Mouse (Mus musculus): ENCODE measurements at regions not wholly inside any gene's neighbourhood (a gene's known extent, or its start where the extent isn't known, plus 50 kb on each side); places are given as distances from the start of the nearest gene placed in this dataset.

DNA sequence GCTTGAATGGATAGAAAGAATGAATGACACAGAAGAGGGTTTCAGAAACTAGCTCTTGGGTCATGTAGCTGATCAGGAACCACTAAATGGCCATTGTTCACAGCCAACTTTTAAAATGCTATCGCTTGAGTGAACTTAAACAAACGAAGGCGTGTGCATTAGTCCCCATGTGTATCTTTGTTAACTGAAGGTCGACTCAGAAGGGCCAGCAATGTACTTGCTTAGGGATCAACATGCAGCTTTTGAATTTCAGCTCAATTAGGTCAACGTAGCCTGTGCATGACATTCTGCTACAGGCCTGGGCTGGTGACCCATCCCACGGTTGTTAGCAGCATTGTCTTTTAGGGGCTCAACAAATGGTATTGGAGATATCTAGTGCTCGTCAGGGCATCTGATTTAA, 127.1 kb upstream of the Pik3r1 start:
- no peaks in the 10 kb centered on the region for H3K36me3 ChIP-seq (ENCODE audit: control insufficient read depth, insufficient read depth, low read length)
- no peak for DNase-seq
- no peaks in the 10 kb centered on the region for H3K27me3 ChIP-seq (ENCODE audit: control insufficient read depth, insufficient read depth, low read length)
- no peak for TF ChIP-seq POLR2A (IDR thresholded peaks at IDR 0.05; ENCODE audit: control insufficient read depth, extremely low read depth, insufficient read depth, low read length, poor library complexity)
- TF ChIP-seq CTCF (IDR thresholded peaks at IDR 0.05; ENCODE audit: borderline replicate concordance, control insufficient read depth, extremely low read depth, insufficient read depth, low read length, poor library complexity) = no peak
- no peaks in the 10 kb centered on the region for H3K4me1 ChIP-seq (replicated peaks; ENCODE audit: control insufficient read depth, insufficient read depth, low read length)
- H3K4me3 ChIP-seq (ENCODE audit: control insufficient read depth, insufficient read depth, low read length) = no peak overlapping the region
- H3K27ac ChIP-seq (ENCODE audit: control insufficient read depth, insufficient read depth, low read length) = no peak overlapping the region
- 97% methylated on average over 7 of the region's 7 CpGs for WGBS

GRCm38 (mm10) chr13:101895686-101896085, 127.7 kb upstream of the Pik3r1 start:
- Histone ChIP-seq H3K27ac (ENCODE audit: control insufficient read depth, insufficient read depth, low read length) (no peak overlapping the region), H3K4me1 (replicated peaks; ENCODE audit: control insufficient read depth, insufficient read depth, low read length) (no peaks in the 10 kb centered on the region), H3K27me3 (ENCODE audit: control insufficient read depth, insufficient read depth, low read length) (no peaks in the 10 kb centered on the region), H3K36me3 (ENCODE audit: control insufficient read depth, insufficient read depth, low read length) (no peaks in the 10 kb centered on the region), H3K4me3 (ENCODE audit: control insufficient read depth, insufficient read depth, low read length) (no peak overlapping the region)
- no peak for DNase-seq
- TF ChIP-seq POLR2A (IDR thresholded peaks at IDR 0.05; ENCODE audit: control insufficient read depth, extremely low read depth, insufficient read depth, low read length, poor library complexity) = no peak
- TF ChIP-seq CTCF (IDR thresholded peaks at IDR 0.05; ENCODE audit: borderline replicate concordance, control insufficient read depth, extremely low read depth, insufficient read depth, low read length, poor library complexity) = no peak
- WGBS = 95% methylated on average over 4 of the region's 4 CpGs

DNA sequence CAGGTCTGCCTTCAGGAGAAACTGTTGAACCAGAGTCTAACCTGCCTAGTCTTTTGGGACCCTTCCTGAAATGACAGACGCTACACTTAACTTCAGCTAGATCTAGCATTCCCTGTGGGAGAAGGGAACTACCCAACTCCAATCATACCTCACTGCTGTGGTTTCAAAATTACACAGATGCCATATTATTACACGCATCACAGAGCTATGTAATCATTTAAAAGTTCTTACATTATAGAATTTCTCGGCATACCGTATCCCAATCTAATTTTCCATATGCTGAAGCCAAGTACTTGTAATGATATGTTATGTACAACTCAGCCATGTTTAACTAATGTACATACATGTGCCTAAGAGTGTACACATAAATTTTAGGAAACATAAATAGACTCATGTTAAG, 128.9 kb upstream of the Pik3r1 start:
- H3K36me3 ChIP-seq (ENCODE audit: control insufficient read depth, insufficient read depth, low read length) = no peaks in the 10 kb centered on the region
- no peak overlapping the region for H3K27ac ChIP-seq (ENCODE audit: control insufficient read depth, insufficient read depth, low read length)
- TF ChIP-seq POLR2A (IDR thresholded peaks at IDR 0.05; ENCODE audit: control insufficient read depth, extremely low read depth, insufficient read depth, low read length, poor library complexity) = no peak
- no peak for TF ChIP-seq CTCF (IDR thresholded peaks at IDR 0.05; ENCODE audit: borderline replicate concordance, control insufficient read depth, extremely low read depth, insufficient read depth, low read length, poor library complexity)
- DNase-seq = no peak
- no peak overlapping the region for H3K4me3 ChIP-seq (ENCODE audit: control insufficient read depth, insufficient read depth, low read length)
- WGBS = 98% methylated on average over 4 of the region's 4 CpGs
- no peaks in the 10 kb centered on the region for H3K27me3 ChIP-seq (ENCODE audit: control insufficient read depth, insufficient read depth, low read length)
- H3K4me1 ChIP-seq (replicated peaks; ENCODE audit: control insufficient read depth, insufficient read depth, low read length) = no peaks in the 10 kb centered on the region

DNA sequence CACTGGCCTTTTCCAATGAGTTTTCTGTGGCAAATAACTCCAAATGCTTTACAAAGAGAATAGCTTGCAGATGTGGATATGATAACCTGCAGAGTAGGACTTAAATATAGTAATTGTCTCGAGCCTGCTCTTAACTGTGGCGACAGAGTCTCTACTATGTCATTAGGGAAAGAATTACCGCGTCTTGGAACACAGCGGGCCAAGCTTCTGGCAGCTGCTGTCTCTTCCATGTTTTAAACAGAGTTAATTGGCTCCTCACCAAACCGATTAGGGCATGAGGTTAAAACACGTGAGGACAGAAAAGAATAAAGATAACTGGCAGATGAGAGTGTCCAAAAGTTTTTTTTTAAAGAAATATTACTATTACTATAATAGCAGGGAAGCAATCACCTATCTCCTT, 134.2 kb upstream of the Pik3r1 start:
- Histone ChIP-seq H3K4me3 (ENCODE audit: control insufficient read depth, insufficient read depth, low read length) (no peak overlapping the region), H3K27me3 (ENCODE audit: control insufficient read depth, insufficient read depth, low read length) (no peaks in the 10 kb centered on the region), H3K36me3 (ENCODE audit: control insufficient read depth, insufficient read depth, low read length) (no peaks in the 10 kb centered on the region), H3K4me1 (replicated peaks; ENCODE audit: control insufficient read depth, insufficient read depth, low read length) (no peaks in the 10 kb centered on the region), H3K27ac (ENCODE audit: control insufficient read depth, insufficient read depth, low read length) (no peak overlapping the region)
- WGBS = 91% methylated on average over 7 of the region's 7 CpGs
- no peak for DNase-seq
- no peak for TF ChIP-seq CTCF (IDR thresholded peaks at IDR 0.05; ENCODE audit: borderline replicate concordance, control insufficient read depth, extremely low read depth, insufficient read depth, low read length, poor library complexity)
- TF ChIP-seq POLR2A (IDR thresholded peaks at IDR 0.05; ENCODE audit: control insufficient read depth, extremely low read depth, insufficient read depth, low read length, poor library complexity) = no peak

GRCm38 (mm10) chr13:101905909-101906676, 138.1 kb upstream of the Pik3r1 start:
- TF ChIP-seq POLR2A (IDR thresholded peaks at IDR 0.05; ENCODE audit: control insufficient read depth, extremely low read depth, insufficient read depth, low read length, poor library complexity) (no peak), CTCF (IDR thresholded peaks at IDR 0.05; ENCODE audit: borderline replicate concordance, control insufficient read depth, extremely low read depth, insufficient read depth, low read length, poor library complexity) (no peak)
- H3K27ac ChIP-seq (ENCODE audit: control insufficient read depth, insufficient read depth, low read length) = no peak overlapping the region
- no peaks in the 10 kb centered on the region for H3K27me3 ChIP-seq (ENCODE audit: control insufficient read depth, insufficient read depth, low read length)
- 98% methylated on average over 7 of the region's 7 CpGs for WGBS
- no peaks in the 10 kb centered on the region for H3K36me3 ChIP-seq (ENCODE audit: control insufficient read depth, insufficient read depth, low read length)
- H3K4me3 ChIP-seq (ENCODE audit: control insufficient read depth, insufficient read depth, low read length) = no peak overlapping the region
- H3K4me1 ChIP-seq (replicated peaks; ENCODE audit: control insufficient read depth, insufficient read depth, low read length) = no peaks in the 10 kb centered on the region
- DNase-seq = no peak

GRCm38 (mm10) chr13:101909026-101909425, 141.0 kb upstream of the Pik3r1 start:
- Histone ChIP-seq H3K27me3 (ENCODE audit: control insufficient read depth, insufficient read depth, low read length) (no peaks in the 10 kb centered on the region), H3K4me1 (replicated peaks; ENCODE audit: control insufficient read depth, insufficient read depth, low read length) (no peaks in the 10 kb centered on the region), H3K27ac (ENCODE audit: control insufficient read depth, insufficient read depth, low read length) (no peak overlapping the region), H3K4me3 (ENCODE audit: control insufficient read depth, insufficient read depth, low read length) (no peak overlapping the region), H3K36me3 (ENCODE audit: control insufficient read depth, insufficient read depth, low read length) (no peaks in the 10 kb centered on the region)
- 42% methylated on average over 5 of the region's 5 CpGs for WGBS
- TF ChIP-seq CTCF (IDR thresholded peaks at IDR 0.05; ENCODE audit: borderline replicate concordance, control insufficient read depth, extremely low read depth, insufficient read depth, low read length, poor library complexity) = no peak
- TF ChIP-seq POLR2A (IDR thresholded peaks at IDR 0.05; ENCODE audit: control insufficient read depth, extremely low read depth, insufficient read depth, low read length, poor library complexity) = no peak
- no peak for DNase-seq
